ENCODE assay signal across 11 mouse cellular contexts in the genomic region with DNA sequence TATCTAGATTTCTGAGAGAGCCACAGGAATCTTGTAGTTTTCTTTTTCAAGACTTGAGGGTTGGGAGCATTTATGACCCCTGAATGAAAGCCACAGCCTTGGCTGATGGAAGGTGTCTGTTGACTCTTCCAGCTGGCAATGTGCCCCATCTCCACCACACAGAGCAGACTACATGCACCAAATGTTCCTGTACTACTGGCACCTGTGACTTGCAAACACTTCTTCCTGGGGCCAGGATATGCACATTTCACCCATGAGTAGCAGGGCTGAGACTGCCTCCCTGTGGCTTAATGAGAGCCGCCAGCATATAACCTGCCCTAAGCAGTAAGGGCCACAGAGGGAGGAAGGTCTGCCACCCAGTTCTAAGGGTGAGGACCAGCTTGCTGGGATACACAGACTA.
DNase-seq lines count a peak whose midpoint lies in the region; ATAC-seq and TF ChIP-seq lines count a peak whose summit lies in the region.
"Had no signal": no experiment of that assay in that cellular context is flagged by ENCODE, and none has a peak within 500 bp of the region (broad histone marks: within the 10 kb centered on the region; RNA-seq: fewer than 3 reads in every experiment).

No protein-coding gene starts in this region.

- no peaks in the 10 kb centered on the region for H3K27me3 ChIP-seq in cerebellum, adult 2 months (ENCODE audit: control insufficient read depth, insufficient read depth, low read length)
- H3K27me3 ChIP-seq in kidney, embryonic 16.5 days (ENCODE audit: insufficient read depth, low read length) = no peaks in the 10 kb centered on the region
- no peaks in the 10 kb centered on the region for H3K27me3 ChIP-seq in ES-Bruce4 (ENCODE audit: control insufficient read depth, insufficient read depth, low read length, poor library complexity, severe bottlenecking)
- H3K27me3 ChIP-seq: hindbrain, embryonic 12.5 days; stomach, embryonic 15.5 days had no signal

- TF ChIP-seq POLR2A in cerebellum, adult 2 months (IDR thresholded peaks at IDR 0.05; ENCODE audit: borderline replicate concordance, insufficient read depth, low read length) = no peak
- no peak for TF ChIP-seq POLR2A in ES-Bruce4 (IDR thresholded peaks at IDR 0.05; ENCODE audit: insufficient read depth, low read length)

- no peaks in the 10 kb centered on the region for H3K36me3 ChIP-seq in kidney, embryonic 16.5 days (ENCODE audit: insufficient read depth, low read length)
- H3K36me3 ChIP-seq in ES-Bruce4 (ENCODE audit: control insufficient read depth, insufficient read depth, low read length, poor library complexity, severe bottlenecking) = no peaks in the 10 kb centered on the region
- H3K36me3 ChIP-seq: hindbrain, embryonic 12.5 days; limb, embryonic 13.5 days; stomach, embryonic 15.5 days had no signal

- DNase-seq in cerebellum, adult 2 months = peak; percentile 15 to 34
- no peak for DNase-seq in cerebellum, adult 18-20 months
- no peak for DNase-seq in kidney, postnatal 14 days
- DNase-seq in lung, adult 18-20 months = peak; percentile 4 to 13
- no peak for DNase-seq in layer of hippocampus, postnatal 25 days (ENCODE audit: extremely low spot score in 1 of 2, low spot score in 1 of 2)
- no peak for DNase-seq in layer of hippocampus, postnatal 14 days (ENCODE audit: low spot score in 2 of 2)

- peaks cover 4% of the 10 kb centered on the region; the same call in 1 of the 2 replicates for H3K4me1 ChIP-seq in cerebellum, adult 2 months (ENCODE audit: control insufficient read depth, insufficient read depth, low read length)
- H3K4me1 ChIP-seq in kidney, embryonic 16.5 days (ENCODE audit: insufficient read depth, low read length) = peaks cover 9% of the 10 kb centered on the region; the same call in 1 of the 2 replicates
- H3K4me1 ChIP-seq in ES-Bruce4 (ENCODE audit: control insufficient read depth, insufficient read depth, low read length) = no peaks in the 10 kb centered on the region

- H3K9ac ChIP-seq in kidney, embryonic 16.5 days (replicated peaks; ENCODE audit: low read length) = no peak overlapping the region
- no peak overlapping the region for H3K9ac ChIP-seq in ES-Bruce4 (ENCODE audit: low read depth, poor library complexity, severe bottlenecking)
- H3K9ac ChIP-seq: hindbrain, embryonic 12.5 days; limb, embryonic 13.5 days; stomach, embryonic 15.5 days had no signal

- no peak overlapping the region for H3K27ac ChIP-seq in cerebellum, adult 2 months (ENCODE audit: insufficient read depth, low read length)
- H3K27ac ChIP-seq in kidney, embryonic 16.5 days (ENCODE audit: low read length) = no peak overlapping the region
- H3K27ac ChIP-seq in ES-Bruce4 (ENCODE audit: insufficient read depth, low read length) = no peak overlapping the region
- H3K27ac ChIP-seq: hindbrain, embryonic 12.5 days; limb, embryonic 13.5 days; stomach, embryonic 15.5 days had no signal

- no peak overlapping the region for H3K4me2 ChIP-seq in kidney, embryonic 16.5 days (replicated peaks; ENCODE audit: low read depth, low read length)
- H3K4me2 ChIP-seq: hindbrain, embryonic 12.5 days; limb, embryonic 13.5 days; stomach, embryonic 15.5 days had no signal

- 0 out of 2 replicates have a peak, but pooled peaks have one; percentile 47 for ATAC-seq in kidney, embryonic 16.5 days (ENCODE audit: low FRiP score, low TSS enrichment)

- no peak overlapping the region for H3K4me3 ChIP-seq in cerebellum, adult 2 months (replicated peaks; ENCODE audit: insufficient read depth, low read depth, low read length)
- no peak overlapping the region for H3K4me3 ChIP-seq in kidney, embryonic 16.5 days (ENCODE audit: low read length)
- H3K4me3 ChIP-seq in ES-Bruce4 (ENCODE audit: low read depth, low read length) = no peak overlapping the region
- H3K4me3 ChIP-seq: hindbrain, embryonic 12.5 days; limb, embryonic 13.5 days; stomach, embryonic 15.5 days had no signal

- H3K9me3 ChIP-seq in kidney, embryonic 16.5 days (ENCODE audit: low read length) = no peaks in the 10 kb centered on the region
- no peaks in the 10 kb centered on the region for H3K9me3 ChIP-seq in ES-Bruce4 (replicated peaks; ENCODE audit: control insufficient read depth, insufficient read depth, low read length, poor library complexity, severe bottlenecking)
- H3K9me3 ChIP-seq: hindbrain, embryonic 12.5 days; limb, embryonic 13.5 days; stomach, embryonic 15.5 days had no signal

- TF ChIP-seq EP300 in ES-Bruce4 (IDR thresholded peaks at IDR 0.05; ENCODE audit: insufficient read depth, low read depth, low read length) = no peak

- peak; percentile 37; the same call in 1 of the 2 replicates for TF ChIP-seq CTCF in cerebellum, adult 2 months (IDR thresholded peaks at IDR 0.05; ENCODE audit: borderline replicate concordance, insufficient read depth, low read depth, low read length)
- peak; percentile 25 for TF ChIP-seq CTCF in ES-Bruce4 (IDR thresholded peaks at IDR 0.05; ENCODE audit: low read depth, low read length)

- WGBS in cerebellum, adult 2 months = 9% methylated on average over 1 of the region's 1 CpGs
- 72% methylated on average over 1 of the region's 1 CpGs for WGBS in kidney, embryonic 16.5 days

Comparison
In these comparisons a context has a peak if more than half of its experiments do, and no peak if none do; other contexts are left out.
1. DNase-seq: peak in cerebellum, adult 2 months (2 of 2) and lung, adult 18-20 months (2 of 2); none in cerebellum, adult 18-20 months (0 of 2), kidney, postnatal 14 days (single experiment), layer of hippocampus, postnatal 25 days (0 of 2) and layer of hippocampus, postnatal 14 days (0 of 2).